Mouse (Mus musculus) heart, postnatal 0 days (tissue): ENCODE results near the gene Ctdspl. TPM values are rescaled to one million over a fixed set of nuclear protein-coding genes. Genes with fewer than 3 reads are reported as not detected.

Source experiments
- ATAC-seq: fragments of 200-750 bp; cut with Nextera tagmentation; 2 replicates; pipeline ENCODE4 v1.8.0; 2017; ENCODE audit warnings: low read depth, moderate number of reproducible peaks, moderate library complexity; ENCODE audit not compliant: insufficient read depth
- DNase-seq: peaks from one replicate; pipeline ENCODE4 v3.0.0-alpha.2; 2016; ENCODE audit warnings: low spot score
- H3K27ac ChIP-seq: fragments of 300-500 bp; sonication (generic); 2 replicates; pipeline ENCODE4 v1.5.1; 2014; ENCODE audit warnings: low read depth, mild to moderate bottlenecking
- H3K27me3 ChIP-seq: fragments of 300-500 bp; sonication (generic); 2 replicates; pipeline ENCODE4 v1.6.1; 2014; ENCODE audit warnings: low read length, mixed read lengths; ENCODE audit not compliant: control insufficient read depth, insufficient read depth
- H3K36me3 ChIP-seq: fragments of 300-500 bp; sonication (generic); replicated peaks from 2 replicates; pipeline ENCODE4 v1.6.1; 2014; ENCODE audit warnings: low read length, mixed read lengths; ENCODE audit not compliant: control insufficient read depth, insufficient read depth
- H3K4me1 ChIP-seq: fragments of 300-500 bp; sonication (generic); 2 replicates; pipeline ENCODE4 v1.6.1; 2014; ENCODE audit warnings: antibody characterized with exemption; ENCODE audit not compliant: control insufficient read depth, insufficient read depth
- H3K4me2 ChIP-seq: fragments of 300-500 bp; sonication (generic); 2 replicates; pipeline ENCODE4 v1.6.1; 2014; ENCODE audit warnings: low read depth, mild to moderate bottlenecking, low read length, moderate library complexity
- H3K4me3 ChIP-seq: fragments of 300-500 bp; sonication (generic); 2 replicates; pipeline ENCODE4 v1.5.1; 2014; ENCODE audit warnings: low read depth, low read length
- H3K9ac ChIP-seq: fragments of 300-500 bp; sonication (generic); replicated peaks from 2 replicates; pipeline ENCODE4 v1.6.1; 2014; ENCODE audit warnings: low read depth, low read length, mixed read lengths
- H3K9me3 ChIP-seq: fragments of 300-500 bp; sonication (generic); replicated peaks from 2 replicates; pipeline ENCODE4 v1.6.1; 2016; ENCODE audit warnings: low read length; ENCODE audit not compliant: control insufficient read depth
- CTCF ChIP-seq: IDR thresholded peaks from 2 replicates; pipeline ENCODE4 v1.5.1; 2016; ENCODE audit warnings: antibody characterized with exemption, control low read depth, low read depth
- EP300 ChIP-seq: IDR thresholded peaks from 2 replicates; pipeline ENCODE4 v1.6.1; 2016; ENCODE audit warnings: antibody characterized with exemption, low read depth
- WGBS: fragments of 180-500 bp; shearing (Covaris S2); extraction: QIAGEN DNeasy Blood & Tissue Kit; methylation state at CpG from one replicate; pipeline ENCODE4 v1.1.7; 2014; 5-methylcytosine and 5-hydroxymethylcytosine counted together
- polyA plus RNA-seq: library from polyadenylated mRNA; unstranded; fragments of >200 nt; fragmentation: Nextera tagmentation; extraction: Ambion mirVana; gene quantifications from 2 replicates; pipeline ENCODE4 v1.2.1, GENCODE M21; 2015
- total RNA-seq: library from RNA; depleted of rRNA; stranded (reverse); fragments of >200 nt; gene quantifications from 2 replicates; pipeline ENCODE4 v1.2.3, GENCODE M21; 2014; ENCODE audit warnings: low replicate concordance

Ctdspl gene
- total and polyA plus RNA-seq, 2 experiments from 2014 or later = 4.3 to 12.6 TPM

- DNase-seq = no peak
- Histone ChIP-seq H3K4me3 (no peak overlapping the region), H3K4me2 (no peak overlapping the region), H3K9ac (no peak overlapping the region), H3K36me3 (no peaks in the 10 kb centered on the region; the same call in 1 of the 2 replicates), H3K4me1 (peaks cover 38% of the 10 kb centered on the region), H3K9me3 (no peaks in the 10 kb centered on the region), H3K27me3 (no peaks in the 10 kb centered on the region), H3K27ac (peak overlapping the region; percentile 69)
- no peak for ATAC-seq
- 49% methylated on average over 5 of the region's 5 CpGs for WGBS
- TF ChIP-seq CTCF = no peak
Observed at GRCm38 (mm10) chr9:118973566-118973965, 47.3 kb downstream of the Ctdspl start.

GRCm38 (mm10) chr9:118974148-118974547 lies 47.9 kb downstream of the Ctdspl start:
- ATAC-seq (0 out of 2 replicates have a peak, but pooled peaks have one; percentile 29), DNase-seq (no peak)
- Histone ChIP-seq H3K4me3 (no peak overlapping the region), H3K9me3 (no peaks in the 10 kb centered on the region), H3K4me2 (no peak overlapping the region), H3K27ac (peak overlapping the region; percentile 69), H3K4me1 (peaks cover 38% of the 10 kb centered on the region), H3K9ac (no peak overlapping the region), H3K36me3 (no peaks in the 10 kb centered on the region; the same call in 1 of the 2 replicates), H3K27me3 (no peaks in the 10 kb centered on the region)
- 22% methylated on average over 5 of the region's 5 CpGs for WGBS
- TF ChIP-seq CTCF (no peak), EP300 (no peak)

GRCm38 (mm10) chr9:118975211-118975671 lies 49.0 kb downstream of the Ctdspl start:
- TF ChIP-seq EP300 (no peak), CTCF (no peak)
- peaks cover 43% of the 10 kb centered on the region for H3K4me1 ChIP-seq

GRCm38 (mm10) chr9:118975758-118976157 lies 49.5 kb downstream of the Ctdspl start:
- no peak overlapping the region for H3K9ac ChIP-seq
- peaks cover 48% of the 10 kb centered on the region for H3K4me1 ChIP-seq
- ATAC-seq = no peak

More at GRCm38 (mm10) chr9:118975211-118975671, 49.0 kb downstream of the Ctdspl start:
- H3K36me3 ChIP-seq = no peaks in the 10 kb centered on the region; the same call in 1 of the 2 replicates
- H3K4me3 ChIP-seq = no peak overlapping the region
- WGBS = 38% methylated on average over 11 of the region's 11 CpGs
- peak overlapping the region; percentile 41; the same call in 1 of the 2 replicates for H3K27ac ChIP-seq
- DNase-seq = no peak
- no peak overlapping the region for H3K4me2 ChIP-seq
- no peaks in the 10 kb centered on the region for H3K27me3 ChIP-seq
- no peak overlapping the region for H3K9ac ChIP-seq
- no peak; the same call in 1 of the 2 replicates for ATAC-seq
- no peaks in the 10 kb centered on the region for H3K9me3 ChIP-seq

GRCm38 (mm10) chr9:118976561-118976960 lies 50.3 kb downstream of the Ctdspl start:
- TF ChIP-seq CTCF (no peak), EP300 (no peak)
- Histone ChIP-seq H3K27ac (no peak overlapping the region), H3K4me2 (no peak overlapping the region), H3K4me3 (no peak overlapping the region), H3K27me3 (no peaks in the 10 kb centered on the region), H3K9ac (no peak overlapping the region), H3K36me3 (no peaks in the 10 kb centered on the region; the same call in 1 of the 2 replicates), H3K4me1 (peaks cover 56% of the 10 kb centered on the region), H3K9me3 (no peaks in the 10 kb centered on the region)
- ATAC-seq (no peak), DNase-seq (no peak)
- 62% methylated on average over 7 of the region's 7 CpGs for WGBS

More at GRCm38 (mm10) chr9:118975758-118976157, 49.5 kb downstream of the Ctdspl start:
- H3K27ac ChIP-seq = 0 out of 2 replicates have a peak overlapping the region, but pooled peaks have one; percentile 41
- TF ChIP-seq EP300 (no peak), CTCF (no peak)
- H3K27me3 ChIP-seq = no peaks in the 10 kb centered on the region
- no peak overlapping the region for H3K4me3 ChIP-seq
- H3K36me3 ChIP-seq = no peaks in the 10 kb centered on the region; the same call in 1 of the 2 replicates
- H3K9me3 ChIP-seq = no peaks in the 10 kb centered on the region
- DNase-seq = no peak
- WGBS = 37% methylated on average over 9 of the region's 9 CpGs
- H3K4me2 ChIP-seq = no peak overlapping the region

GRCm38 (mm10) chr9:118977425-118977824 lies 51.2 kb downstream of the Ctdspl start:
- DNase-seq (no peak), ATAC-seq (no peak)
- WGBS = 92% methylated on average over 7 of the region's 7 CpGs
- Histone ChIP-seq H3K36me3 (no peaks in the 10 kb centered on the region; the same call in 1 of the 2 replicates), H3K4me1 (peaks cover 62% of the 10 kb centered on the region), H3K9me3 (no peaks in the 10 kb centered on the region), H3K27me3 (no peaks in the 10 kb centered on the region), H3K4me2 (no peak overlapping the region), H3K27ac (no peak overlapping the region), H3K4me3 (no peak overlapping the region), H3K9ac (no peak overlapping the region)
- TF ChIP-seq EP300 (no peak), CTCF (no peak)
